Mouse (Mus musculus) adrenal gland, postnatal 10 days (tissue): ENCODE data around the gene Mon2. TPM values are rescaled to one million over a fixed set of nuclear protein-coding genes. Genes with fewer than 3 reads are reported as not detected.
"Not testable (repeated sequence)": the region's sequence is repeated elsewhere in the genome, so short reads cannot be mapped to it uniquely, and the experiment has no call there.

ENCODE experiments used
- DNase-seq: peaks from one replicate; pipeline ENCODE4 v3.0.0; 2021; ENCODE audit warnings: mixed read lengths
- total RNA-seq, 2 experiments: library from RNA; stranded (reverse); gene quantifications; 2 replicates each; pipeline ENCODE4 v1.2.3; 2021

Gene Mon2
- total RNA-seq, 2 experiments from 2014 or later = 62.0 to 78.6 TPM

DNA sequence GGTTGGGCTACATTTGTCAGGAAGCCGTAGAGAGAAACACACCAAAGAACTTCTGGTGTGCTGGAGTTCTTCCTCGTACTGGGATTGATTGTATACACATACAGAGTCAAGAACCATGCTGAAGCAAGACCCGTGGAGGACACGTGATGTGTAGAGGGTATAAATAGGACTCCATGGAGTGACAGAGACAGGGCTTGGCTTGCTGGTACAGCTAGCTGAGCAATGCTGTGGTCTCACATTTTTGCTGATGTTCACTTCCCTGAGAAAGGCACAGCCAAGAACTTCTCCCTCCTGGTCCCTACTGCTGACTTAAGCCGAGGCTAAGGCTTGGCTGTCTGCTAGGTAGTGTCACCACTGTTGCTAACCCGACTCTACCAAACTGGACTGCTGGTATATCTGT, 15.5 kb downstream of the Mon2 start:
- no peak for DNase-seq

DNA sequence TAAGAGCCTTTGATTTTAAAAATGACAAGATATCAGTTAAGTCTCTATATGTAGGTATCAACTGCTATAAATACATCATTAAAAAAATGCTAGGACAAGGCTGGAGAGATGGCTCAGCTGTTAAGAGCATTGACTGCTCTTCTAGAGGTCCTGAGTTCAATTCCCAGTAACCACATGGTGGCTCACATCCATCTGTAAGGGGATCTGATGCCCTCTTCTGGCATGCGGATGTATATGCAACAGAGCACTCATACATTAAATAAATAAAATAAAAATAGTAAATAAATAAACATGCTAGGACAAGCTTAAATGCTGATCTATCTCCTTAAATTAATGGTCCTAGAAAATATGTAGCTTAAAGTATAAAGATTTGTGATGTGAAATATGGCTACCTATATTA, 19.2 kb downstream of the Mon2 start:
- no peak for DNase-seq

DNA sequence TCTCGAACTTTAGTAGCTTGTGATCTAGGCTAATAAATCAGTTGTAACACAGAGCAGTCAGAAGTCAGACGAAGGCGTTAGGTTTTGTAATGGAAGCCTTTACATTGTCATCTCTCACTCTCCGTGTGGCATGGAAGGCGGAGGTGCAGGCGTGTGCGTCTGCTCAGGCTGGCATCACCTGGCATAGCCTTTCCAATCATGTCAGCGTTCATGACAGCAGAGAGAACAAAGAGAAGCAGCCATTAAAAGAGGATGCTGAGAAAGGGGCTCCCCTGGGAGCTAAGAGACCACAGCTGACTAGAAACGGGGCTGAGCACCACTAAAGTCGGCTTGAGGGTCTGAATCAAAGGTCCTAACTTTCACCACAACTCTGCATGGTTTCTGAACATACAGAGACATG, 19.8 kb downstream of the Mon2 start:
- no peak for DNase-seq

DNA sequence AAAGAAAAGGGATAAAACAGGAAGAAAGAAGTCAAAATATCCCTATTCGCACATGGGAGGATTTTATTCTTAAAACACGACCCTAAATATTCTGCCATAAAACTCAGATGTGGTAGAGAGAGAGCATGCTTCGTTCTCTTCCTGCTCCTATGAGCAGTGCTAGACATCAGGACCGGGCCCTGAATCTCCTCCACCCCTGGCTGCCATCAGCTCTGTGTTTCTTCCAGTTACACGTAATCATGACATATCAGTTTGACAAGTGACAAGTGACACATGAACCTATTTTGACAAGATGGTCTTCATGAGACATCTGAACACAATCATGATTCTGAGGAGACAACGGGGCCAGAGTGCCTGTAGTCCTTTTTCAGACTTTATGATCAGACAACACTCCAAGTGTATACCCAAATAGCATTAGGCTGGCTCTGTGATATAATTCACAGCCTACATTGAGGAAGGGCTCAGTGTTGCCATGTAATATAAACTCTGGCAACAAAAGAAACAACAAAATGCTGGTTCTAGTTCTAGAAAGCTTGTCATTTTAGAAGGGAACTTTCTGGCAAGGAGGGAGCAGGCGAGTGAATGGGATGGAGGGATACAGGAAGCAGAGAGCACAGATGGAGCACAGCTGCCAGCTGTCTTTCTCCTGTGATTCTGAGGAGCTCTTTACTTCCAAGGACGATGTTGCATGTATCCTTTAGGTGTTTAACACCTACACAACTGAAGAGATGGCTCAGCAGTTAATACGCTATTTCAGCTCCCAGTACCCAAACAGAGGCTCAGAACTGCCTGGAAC, 20.9 kb downstream of the Mon2 start:
- no peak for DNase-seq

DNA sequence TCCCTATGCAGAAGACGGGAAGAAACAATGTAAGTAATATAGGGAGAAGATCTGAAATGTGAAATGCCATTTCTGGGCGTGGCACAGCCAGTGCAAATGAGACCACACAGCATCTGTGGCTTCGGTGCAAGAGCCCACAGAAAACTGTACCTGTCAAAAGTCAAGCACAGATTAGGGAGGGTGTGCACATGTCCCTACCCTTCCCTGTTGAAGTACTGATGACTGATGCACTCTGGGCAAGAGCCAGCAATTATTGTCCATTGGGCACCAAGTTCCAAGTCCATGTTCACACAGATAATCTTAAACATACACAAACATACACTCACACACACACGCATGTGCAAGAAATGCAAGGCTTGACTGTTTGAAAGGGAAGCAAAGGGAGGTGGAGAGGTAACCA, 22.7 kb downstream of the Mon2 start:
- no peak for DNase-seq

DNA sequence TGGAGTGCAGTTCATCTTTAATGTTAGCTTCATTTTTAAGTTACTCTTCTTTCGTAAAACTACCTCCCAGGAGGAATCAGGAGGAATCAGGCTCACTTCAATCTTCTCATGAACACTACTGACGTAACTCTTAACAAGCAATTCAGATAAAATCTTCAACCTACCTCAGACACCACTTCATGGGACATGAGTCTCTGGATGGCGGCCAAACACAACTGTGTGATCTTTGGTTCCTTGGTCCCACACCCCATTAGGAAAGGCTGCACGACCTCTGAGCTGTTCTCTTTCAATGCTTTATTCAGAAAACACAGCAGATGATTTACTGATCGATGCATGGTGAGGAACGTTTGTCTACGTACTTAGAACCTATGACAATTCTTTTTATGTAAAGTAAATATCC, 24.3 kb downstream of the Mon2 start:
- no peak for DNase-seq

DNA sequence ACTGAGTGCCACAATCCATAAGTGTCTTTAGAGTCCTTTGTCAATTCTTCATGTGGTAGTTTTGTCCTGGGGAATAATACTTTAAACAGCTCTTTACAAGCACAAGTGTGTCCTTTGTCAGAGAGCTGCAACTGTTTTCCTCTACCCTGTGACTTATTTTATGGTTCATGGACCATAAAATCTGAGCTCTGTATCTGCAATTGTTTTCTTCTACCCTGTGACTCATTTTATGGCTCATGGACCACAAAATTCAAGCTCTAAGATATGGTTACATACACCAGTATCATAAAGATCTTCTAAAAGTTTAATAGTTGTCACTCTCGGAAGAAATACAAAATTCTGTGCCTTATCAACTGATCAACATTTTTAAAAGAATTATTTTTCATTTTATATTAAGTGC, 27.6 kb downstream of the Mon2 start:
- DNase-seq = no peak

DNA sequence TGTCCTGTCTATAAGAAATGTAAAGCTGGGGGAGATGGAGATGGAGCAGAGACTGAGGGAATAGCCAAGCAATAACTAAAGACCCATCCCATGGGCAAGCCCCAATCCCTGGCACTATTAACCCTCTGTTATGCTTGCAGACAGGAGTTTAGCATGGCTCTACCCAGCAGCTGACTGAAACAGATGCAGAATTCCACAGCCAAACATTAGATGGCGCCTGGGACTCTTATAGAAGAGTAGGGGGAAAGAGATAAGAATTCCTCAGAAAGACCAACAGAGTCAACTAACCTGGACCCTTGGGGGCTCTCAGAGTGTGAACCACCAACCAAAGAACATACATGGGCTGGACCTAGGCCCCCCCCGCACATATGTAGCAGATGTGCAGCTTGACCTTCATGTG, 36.4 kb downstream of the Mon2 start:
- DNase-seq = no peak

DNA sequence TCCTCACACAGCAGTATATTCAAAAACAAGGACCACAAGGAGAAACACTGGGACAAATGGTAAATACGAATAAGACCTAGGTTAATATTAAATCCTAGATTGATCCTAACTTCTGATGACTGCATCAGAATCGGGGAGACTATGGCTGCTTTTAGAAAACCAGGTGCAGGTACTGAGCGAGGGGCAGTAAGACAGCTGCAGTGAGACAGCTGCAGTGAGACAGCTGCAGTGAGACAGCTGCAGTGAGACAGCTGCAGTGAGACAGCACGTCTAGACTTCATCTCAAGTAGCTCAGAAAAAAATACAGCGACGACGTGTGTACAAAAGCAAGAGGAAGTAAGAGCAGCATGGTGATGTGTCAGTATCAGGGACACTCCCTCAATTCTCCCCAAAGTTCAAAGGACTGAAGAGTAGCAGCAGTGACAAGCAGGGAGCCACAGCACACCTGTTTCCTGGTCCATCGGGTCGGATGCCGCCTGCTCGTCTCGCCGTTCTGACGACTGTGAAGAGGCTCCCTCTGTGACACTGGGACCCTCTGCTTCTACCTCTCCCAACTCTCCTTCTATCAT, 44.1 kb downstream of the Mon2 start:
- no peak for DNase-seq

DNA sequence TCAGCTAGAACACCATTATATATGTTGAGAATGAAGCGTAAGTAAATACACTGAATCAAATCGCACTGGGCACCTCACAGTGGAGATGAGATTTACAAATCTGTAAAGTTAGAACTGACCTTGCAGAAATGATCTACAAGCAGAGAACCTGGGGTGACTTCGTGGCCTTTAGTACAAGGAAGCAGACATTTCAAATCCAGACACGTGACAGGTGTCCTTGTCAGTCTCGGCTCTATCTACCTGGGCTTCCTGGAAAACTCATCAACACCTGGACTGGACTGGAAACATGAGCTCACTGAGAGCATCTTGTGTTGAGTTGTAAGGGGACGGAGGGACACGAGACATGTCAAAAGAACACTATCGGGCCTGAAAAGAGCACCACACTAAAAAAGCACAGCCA, 44.9 kb downstream of the Mon2 start:
- DNase-seq = no peak

DNA sequence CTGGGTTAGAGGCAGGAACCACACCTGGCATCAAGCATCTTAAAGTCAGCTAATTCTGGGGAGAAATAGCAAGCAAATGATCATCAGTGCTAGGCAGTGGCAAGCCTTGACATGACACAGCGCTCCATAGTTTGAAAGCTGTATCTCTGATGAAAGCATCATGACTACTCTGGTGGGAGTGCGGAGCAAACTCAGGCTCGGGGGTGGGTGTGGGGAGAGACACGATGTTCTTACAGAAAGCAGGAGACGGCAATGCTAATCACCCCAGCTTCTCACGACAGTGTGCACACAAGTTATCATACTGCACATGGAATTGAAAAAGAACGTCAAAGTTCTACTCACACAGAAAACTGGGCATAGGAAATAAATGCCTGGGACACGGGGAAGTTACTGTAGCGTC, 45.7 kb downstream of the Mon2 start:
- no peak for DNase-seq

DNA sequence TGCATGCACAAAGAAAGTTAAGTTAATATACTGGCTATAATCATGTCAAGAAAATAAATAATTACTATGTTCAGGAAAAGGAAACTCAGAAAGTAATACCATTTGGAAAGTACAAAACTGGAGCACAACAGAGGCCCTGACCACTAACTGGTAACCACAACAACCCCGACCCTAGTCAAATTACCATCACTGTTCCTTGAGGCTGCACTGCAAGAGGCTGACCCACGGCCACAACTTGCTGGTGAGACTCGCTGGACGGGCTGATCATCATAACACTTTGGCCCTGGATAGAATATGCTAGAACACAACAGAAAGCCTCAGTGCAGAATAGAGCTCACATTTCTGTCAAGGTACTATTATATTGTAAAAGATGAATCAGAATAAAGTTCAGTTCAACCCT, 47.4 kb downstream of the Mon2 start:
- DNase-seq = no peak

DNA sequence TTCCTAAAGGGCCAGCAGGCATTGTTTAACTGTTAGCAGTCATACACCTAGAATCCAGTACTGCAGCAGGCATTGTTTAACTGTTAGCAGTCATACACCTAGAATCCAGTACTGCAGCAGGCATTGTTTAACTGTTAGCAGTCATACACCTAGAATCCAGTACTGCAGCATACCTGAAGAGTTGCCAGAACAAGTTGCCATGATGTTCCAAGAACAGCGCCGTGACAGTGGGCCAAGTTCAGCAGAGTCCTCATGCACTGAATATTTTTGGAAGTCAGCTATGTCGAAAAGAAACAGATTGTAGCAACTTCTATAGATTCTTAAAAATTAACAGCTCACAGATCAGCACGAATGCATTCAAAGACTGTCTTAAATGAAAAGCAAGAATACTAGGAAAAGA, 49.6 kb downstream of the Mon2 start:
- not testable (repeated sequence) for DNase-seq

DNA sequence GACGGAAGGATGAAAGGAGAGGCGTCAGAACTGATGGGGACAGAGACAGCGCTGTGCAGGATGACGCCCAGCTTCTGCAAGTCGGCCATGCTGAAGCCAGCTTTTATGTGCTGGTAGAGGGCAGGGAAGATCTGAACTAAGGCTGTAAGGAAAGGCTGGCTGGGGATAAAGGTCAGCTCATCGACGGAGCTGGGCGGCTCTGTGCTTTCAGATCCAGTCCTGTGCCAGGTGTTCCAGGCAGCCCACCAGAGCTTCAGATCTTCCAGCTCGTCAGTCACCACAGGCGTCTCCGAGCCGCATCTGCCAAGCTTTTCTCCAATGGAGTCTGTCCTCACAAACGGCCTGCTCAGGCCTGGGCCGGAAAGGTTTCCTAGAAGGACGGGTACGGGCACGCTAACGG, 62.9 kb downstream of the Mon2 start:
- DNase-seq = no peak

DNA sequence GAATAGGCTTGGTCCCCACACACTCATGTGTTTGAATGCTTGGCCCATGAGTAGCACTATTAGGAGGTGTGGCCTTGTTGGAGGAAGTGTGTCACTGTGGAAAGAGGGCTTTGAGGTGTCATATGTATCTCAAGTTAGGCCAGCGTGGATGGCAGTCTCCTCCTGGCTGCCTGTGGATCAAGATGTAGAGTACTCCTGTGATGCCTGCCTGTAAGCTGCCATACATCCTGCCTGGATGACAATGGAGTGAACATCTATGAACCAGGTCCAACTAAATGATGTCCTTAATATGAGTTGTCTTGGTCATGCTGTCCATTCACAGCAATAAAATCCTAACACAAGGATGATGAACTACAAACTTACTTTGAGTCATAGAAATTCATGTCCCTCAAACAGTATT, 64.9 kb downstream of the Mon2 start:
- no peak for DNase-seq

DNA sequence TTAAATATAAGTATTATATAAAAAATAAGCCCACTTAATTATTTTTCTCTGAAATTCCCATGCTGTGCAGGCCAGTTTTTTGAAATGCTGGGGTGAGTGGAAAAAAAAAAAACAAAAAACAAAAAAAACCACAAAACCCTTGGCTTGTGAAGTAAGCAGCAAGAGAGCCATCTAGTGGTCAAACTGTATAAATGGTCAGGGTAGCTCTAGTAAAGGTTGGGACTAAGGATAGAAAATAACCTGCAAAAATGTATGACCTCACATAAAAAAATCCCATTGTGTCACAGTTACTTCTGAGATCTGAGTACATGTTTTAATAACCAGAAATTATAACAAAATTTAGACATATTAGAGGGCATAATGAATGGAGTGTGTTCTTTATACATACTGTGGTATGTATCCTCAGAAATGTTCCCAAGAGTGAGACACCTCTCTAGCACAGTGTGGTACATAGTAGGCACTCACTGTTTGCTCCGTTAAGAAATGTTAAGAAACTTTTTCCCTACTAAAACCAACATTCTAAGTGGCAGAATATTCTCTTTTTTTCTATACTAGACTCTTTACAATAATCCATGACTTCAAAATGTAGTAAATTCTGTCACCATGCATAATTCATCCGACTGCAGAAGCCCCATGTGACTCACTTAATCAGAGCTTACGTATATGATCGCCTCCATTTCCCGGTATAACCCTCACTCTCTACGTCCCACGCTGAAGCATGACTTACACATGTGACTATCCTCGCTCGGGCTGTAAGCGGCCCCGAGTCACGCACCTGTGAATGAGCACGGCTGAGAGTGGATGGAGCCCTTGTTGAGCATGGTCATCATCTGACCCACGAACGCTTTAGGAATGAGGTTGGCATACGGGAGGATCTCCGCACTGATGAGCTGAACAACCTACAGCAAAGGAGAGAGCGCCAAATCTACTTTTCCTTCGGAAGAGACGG, 70.8 kb downstream of the Mon2 start:
- no peak for DNase-seq

DNA sequence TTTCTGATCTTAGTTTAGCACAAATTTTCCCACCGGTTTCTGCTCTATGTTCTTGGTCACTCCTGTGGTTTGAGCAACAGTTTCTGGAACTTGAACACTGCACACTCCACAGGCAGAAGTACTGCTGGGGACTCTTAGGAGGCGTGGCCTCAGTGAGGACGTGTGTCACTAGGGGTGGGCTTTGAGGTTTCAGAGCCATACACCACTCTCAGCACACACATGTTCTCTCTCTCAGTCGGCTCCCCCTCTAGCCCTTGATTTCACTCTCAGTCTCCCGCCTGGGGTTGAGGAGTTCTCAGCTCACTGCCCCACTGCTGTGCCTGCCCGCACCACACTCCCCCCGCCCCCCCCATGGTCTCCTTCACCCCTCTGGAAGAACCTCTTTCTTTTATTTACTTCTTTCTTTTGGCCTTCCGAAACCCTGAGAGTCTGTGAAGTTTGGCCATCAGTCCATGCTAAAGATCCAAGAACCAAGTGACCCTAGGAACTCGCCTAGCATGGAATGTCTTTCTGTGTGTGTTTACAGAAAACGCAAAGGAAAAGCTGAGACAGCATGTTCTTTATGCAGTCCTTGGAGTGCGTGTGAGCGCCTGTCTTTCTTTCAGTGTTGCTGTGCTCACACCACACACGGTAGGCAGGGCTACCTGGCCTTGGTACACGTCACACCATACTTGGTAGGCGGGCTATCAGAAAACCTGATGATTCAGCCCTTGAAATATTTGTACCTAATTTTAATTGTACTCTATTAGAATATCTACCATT, 71.6 kb downstream of the Mon2 start:
- no peak for DNase-seq

DNA sequence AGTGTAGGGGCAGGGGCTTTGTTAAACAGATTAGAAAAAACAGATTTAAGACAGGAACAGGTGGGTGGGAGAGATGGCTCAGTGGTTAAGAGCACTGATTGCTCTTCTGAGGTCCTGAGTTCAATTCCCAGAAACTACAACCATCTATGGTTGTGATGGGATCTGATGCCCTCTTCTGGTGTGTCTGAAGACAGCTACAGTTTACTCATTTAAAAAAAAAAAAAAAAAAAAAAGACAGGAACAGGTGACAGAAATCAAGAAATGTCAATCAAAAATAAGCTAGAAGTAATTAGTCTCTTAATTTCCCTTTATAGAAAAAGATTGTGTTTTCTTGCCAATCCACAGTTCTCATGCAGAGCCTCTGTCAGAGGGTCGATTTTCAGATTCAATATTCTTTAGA, 74.3 kb downstream of the Mon2 start:
- no peak for DNase-seq

DNA sequence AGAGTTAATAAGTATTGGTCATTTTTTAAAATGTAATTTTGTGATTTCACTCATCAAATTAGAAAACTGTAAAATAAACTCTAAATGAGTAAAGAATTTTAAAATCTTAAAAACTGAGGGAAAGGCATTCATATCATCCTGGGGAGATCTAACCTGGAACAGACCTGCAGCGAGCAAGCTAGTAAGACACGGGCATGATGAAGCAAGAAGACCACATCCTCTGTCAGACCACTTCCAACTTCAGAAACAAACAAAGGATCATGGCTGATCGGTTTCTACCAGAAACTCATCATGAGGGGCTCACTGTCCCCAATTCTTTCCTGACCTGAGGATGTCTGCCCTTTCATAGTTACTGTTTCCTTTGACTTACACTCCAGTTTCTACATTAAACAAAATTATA, 74.9 kb downstream of the Mon2 start:
- DNase-seq = no peak

DNA sequence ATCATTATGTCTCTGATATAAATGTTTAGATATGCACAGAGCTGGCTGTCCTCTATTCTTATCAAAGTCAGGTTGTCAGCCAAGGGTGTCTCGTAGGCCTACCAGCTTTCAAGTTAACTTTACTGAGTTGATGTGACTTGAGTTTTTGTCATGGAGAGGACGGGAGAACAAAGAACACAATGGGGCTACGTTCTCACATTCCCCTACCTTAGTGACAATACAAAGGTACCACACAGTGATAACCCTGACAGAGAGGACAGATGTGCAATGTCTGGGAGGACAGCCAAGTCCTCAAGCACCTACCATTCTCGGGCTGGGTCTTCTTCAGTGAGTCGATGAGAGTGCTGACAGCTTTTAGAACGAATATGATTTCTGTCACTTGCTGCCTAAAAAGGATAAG, 76.9 kb downstream of the Mon2 start:
- DNase-seq = no peak

DNA sequence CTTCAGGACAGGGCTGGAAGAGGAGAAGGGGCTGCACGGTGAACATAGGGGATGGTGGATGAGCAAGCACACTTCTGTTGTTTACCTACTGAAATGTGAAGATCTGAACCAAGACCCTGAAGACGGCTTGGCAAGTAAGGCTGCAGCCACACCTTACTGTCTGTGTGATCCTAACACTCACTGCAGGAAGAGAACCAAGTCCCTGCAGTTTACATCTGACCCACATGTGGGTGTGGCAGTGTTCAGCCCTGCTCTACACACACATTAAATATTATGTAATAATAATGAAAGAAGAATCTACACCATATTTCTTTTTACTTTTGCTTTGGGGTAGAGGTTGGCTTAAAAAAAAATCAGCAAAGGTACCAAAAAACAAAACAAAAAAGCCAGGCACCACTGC, 78.5 kb downstream of the Mon2 start:
- DNase-seq = no peak

DNA sequence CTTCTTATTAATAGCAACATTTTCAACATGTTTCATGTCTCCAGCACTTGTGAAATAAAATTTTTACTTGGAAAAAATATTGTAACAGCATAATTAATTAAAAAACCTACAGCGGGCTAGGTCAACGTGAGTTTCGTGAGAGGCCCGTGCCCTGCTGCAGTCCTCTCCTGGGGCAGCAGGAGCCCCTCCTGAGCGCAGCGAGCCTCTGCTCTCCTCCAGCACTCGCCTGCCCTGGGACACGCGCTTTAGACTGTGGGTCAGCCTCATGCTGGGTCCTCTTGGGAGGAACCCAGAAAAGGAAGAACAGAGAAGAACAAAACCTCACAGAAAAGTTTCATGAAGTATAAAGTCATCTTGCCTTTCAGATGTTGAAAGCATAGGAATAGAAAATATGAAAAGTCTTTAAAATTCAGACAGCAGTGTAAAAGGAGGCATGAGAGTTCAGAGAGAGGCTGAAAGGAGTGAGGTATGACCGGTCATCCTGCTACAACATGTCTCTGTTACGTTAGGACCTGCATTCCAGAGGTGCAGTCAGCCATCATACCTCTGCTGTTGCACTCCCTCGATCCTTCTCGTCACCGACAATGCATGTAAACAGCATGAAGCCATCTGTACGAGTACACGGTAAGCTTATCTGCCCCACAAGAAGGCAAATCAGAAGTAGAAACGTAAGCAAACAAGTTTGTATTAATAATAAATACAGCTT, 81.8 kb downstream of the Mon2 start:
- DNase-seq = no peak
